Mouse (Mus musculus): ENCODE results near the gene Gm20521.

GRCm38 (mm10) chr14:54941024-54941978, 58.1 kb downstream of the Gm20521 start:
- TF ChIP-seq CTCF (IDR thresholded peaks at IDR 0.05; ENCODE audit: low read depth, low read length) (no peak), TAL1 (conservative IDR thresholded peaks at IDR 0.05; ENCODE audit: low read depth, low read length) (no peak), GATA1 (IDR thresholded peaks at IDR 0.05; ENCODE audit: borderline replicate concordance, low read length) (no peak), POLR2AphosphoS5 (IDR thresholded peaks at IDR 0.05; ENCODE audit: insufficient replicate concordance, low read depth, low read length) (no peak)
